Mouse (Mus musculus) stomach, postnatal 0 days (tissue): ENCODE data around the gene Slc35g2. TPM values are rescaled to one million over a fixed set of nuclear protein-coding genes. Genes with fewer than 3 reads are reported as not detected.

Experiments
- ATAC-seq: fragments of 200-750 bp; cut with Nextera tagmentation; 2 replicates; pipeline ENCODE4 v1.8.0; 2017; ENCODE audit not compliant: low FRiP score, low TSS enrichment
- DNase-seq: peaks from one replicate; pipeline ENCODE4 v3.0.0-alpha.2; 2016; ENCODE audit warnings: low spot score
- H3K27ac ChIP-seq: fragments of 300-500 bp; sonication (generic); replicated peaks from 2 replicates; pipeline ENCODE4 v1.5.1; 2014; ENCODE audit warnings: mild to moderate bottlenecking, control low read depth
- H3K27me3 ChIP-seq: fragments of 300-500 bp; sonication (generic); 2 replicates; pipeline ENCODE4 v1.6.1; 2014; ENCODE audit warnings: low read length; ENCODE audit not compliant: control insufficient read depth, insufficient read depth
- H3K36me3 ChIP-seq: fragments of 300-500 bp; sonication (generic); 2 replicates; pipeline ENCODE4 v1.6.1; 2014; ENCODE audit warnings: low read length, mixed read lengths; ENCODE audit not compliant: control insufficient read depth, insufficient read depth
- H3K4me1 ChIP-seq: fragments of 300-500 bp; sonication (generic); replicated peaks from 2 replicates; pipeline ENCODE4 v1.6.1; 2014; ENCODE audit warnings: antibody characterized with exemption; ENCODE audit not compliant: control insufficient read depth, insufficient read depth
- H3K4me2 ChIP-seq: fragments of 300-500 bp; sonication (generic); replicated peaks from 2 replicates; pipeline ENCODE4 v1.6.1; 2014; ENCODE audit warnings: low read depth, mild to moderate bottlenecking, control low read depth, moderate library complexity
- H3K4me3 ChIP-seq: fragments of 300-500 bp; sonication (generic); 2 replicates; pipeline ENCODE4 v1.5.1; 2014; ENCODE audit warnings: low read depth, low read length, control low read depth
- H3K9ac ChIP-seq: fragments of 300-500 bp; sonication (generic); 2 replicates; pipeline ENCODE4 v1.6.1; 2014; ENCODE audit warnings: mild to moderate bottlenecking, low read length, control low read depth, mixed read lengths
- H3K9me3 ChIP-seq: fragments of 300-500 bp; sonication (generic); 2 replicates; pipeline ENCODE4 v1.6.1; 2016; ENCODE audit warnings: low read length; ENCODE audit not compliant: control insufficient read depth
- CTCF ChIP-seq: IDR thresholded peaks from 2 replicates; pipeline ENCODE4 v1.5.1; 2016; ENCODE audit warnings: antibody characterized with exemption, low read depth, mild to moderate bottlenecking, moderate library complexity
- EP300 ChIP-seq: optimal IDR thresholded peaks from 2 replicates; pipeline ENCODE3; 2016; ENCODE audit warnings: antibody characterized with exemption
- WGBS: fragments of 180-500 bp; shearing (Covaris S2); extraction: QIAGEN DNeasy Blood & Tissue Kit; methylation state at CpG from one replicate; pipeline ENCODE4 v1.1.7; 2014; 5-methylcytosine and 5-hydroxymethylcytosine counted together
- polyA plus RNA-seq: library from polyadenylated mRNA; unstranded; fragments of >200 nt; fragmentation: Nextera tagmentation; extraction: Ambion mirVana; gene quantifications from 2 replicates; pipeline ENCODE4 v1.2.1, GENCODE M21; 2015

The Slc35g2 gene
- polyA plus RNA-seq, 1 experiment from 2014 or later, result 7.7 TPM

DNA sequence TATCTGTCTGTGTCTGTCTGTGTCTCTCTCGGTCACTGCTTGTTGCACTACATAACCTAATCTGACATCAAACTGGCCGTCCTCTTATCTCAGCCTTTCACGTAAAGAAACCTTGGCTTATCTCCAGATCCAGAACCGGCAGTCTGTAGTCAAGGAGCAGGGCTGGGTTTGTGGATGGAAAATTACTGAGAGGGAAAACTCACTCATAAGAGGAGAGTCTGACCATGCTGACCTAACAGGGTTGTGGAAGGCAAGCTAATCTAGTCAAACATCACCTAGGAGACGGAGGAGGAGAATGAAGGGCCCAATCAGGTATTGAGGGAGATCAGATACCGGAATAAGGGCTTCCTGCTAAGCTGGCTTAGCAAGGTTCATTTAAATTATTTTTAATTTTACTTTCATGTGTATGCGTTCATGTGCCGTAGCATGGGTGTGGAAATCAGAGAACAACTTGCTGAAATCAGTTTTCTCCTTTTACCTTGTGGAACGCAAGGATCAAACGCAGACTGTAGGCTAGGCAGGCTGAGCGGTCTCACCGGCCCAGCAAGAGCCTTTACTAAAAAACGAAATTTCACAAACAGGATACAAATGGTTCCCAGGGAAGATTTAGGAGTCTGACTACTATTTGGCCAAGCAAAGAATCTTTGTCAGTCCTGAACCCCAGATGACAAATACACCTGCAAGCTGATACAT, 12.1 kb upstream of the Slc35g2 start:
- H3K27me3 ChIP-seq, result no peaks in the 10 kb centered on the region
- H3K9ac ChIP-seq, result no peak overlapping the region
- H3K4me2 ChIP-seq, result peak overlapping the region; percentile 28
- WGBS, result 37% methylated on average over 13 of the region's 13 CpGs
- H3K9me3 ChIP-seq, result no peaks in the 10 kb centered on the region
- H3K4me3 ChIP-seq, result no peak overlapping the region
- ATAC-seq (peak; percentile 91), DNase-seq (peak; percentile 65)
- no peaks in the 10 kb centered on the region for H3K36me3 ChIP-seq
- TF ChIP-seq CTCF (no peak), EP300 (no peak)
- H3K4me1 ChIP-seq, result no peaks in the 10 kb centered on the region
- H3K27ac ChIP-seq, result peak overlapping the region; percentile 83

- no peaks in the 10 kb centered on the region for H3K27me3 ChIP-seq
- no peak overlapping the region for H3K4me2 ChIP-seq
- H3K4me3 ChIP-seq, result no peak overlapping the region
- no peak for TF ChIP-seq EP300
- TF ChIP-seq CTCF, result no peak
- no peaks in the 10 kb centered on the region for H3K9me3 ChIP-seq
- DNase-seq, result peak; percentile 86
- ATAC-seq, result peak; percentile 66; the same call in 1 of the 2 replicates
- H3K4me1 ChIP-seq, result no peaks in the 10 kb centered on the region
- no peak overlapping the region for H3K27ac ChIP-seq
- H3K9ac ChIP-seq, result no peak overlapping the region
- no peaks in the 10 kb centered on the region for H3K36me3 ChIP-seq
- 46% methylated on average over 13 of the region's 13 CpGs for WGBS
Measured at GRCm38 (mm10) chr9:100581543-100582492, 10.9 kb upstream of the Slc35g2 start.

DNA sequence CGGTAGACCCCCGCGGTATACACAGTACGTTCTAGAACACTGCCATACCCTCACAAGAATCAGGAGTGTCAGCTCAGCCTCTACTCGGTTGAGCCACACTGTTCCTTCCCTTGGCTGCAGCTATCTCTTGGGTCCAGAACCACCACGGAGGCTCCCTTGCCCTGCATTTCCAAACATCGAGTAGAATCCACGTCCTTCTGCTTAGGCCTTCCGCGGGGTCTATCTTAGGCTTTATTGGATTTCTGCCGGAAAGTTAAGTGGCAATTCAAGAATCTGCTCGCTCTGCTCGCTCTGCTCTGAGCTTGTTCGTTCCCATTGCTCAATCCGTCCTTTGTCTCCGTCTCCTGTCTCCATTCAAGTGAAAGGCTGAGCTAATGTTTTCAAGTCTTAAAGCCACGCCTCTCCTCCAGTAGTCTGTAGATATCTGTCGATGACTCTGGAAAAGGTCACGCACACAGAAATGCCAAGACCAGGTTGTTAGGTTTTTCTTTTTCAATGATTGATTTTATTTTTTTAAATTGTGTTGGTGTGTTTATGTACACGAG, 9.4 kb upstream of the Slc35g2 start:
- Histone ChIP-seq H3K4me1 (no peaks in the 10 kb centered on the region), H3K27ac (peak overlapping the region; percentile 61), H3K9me3 (no peaks in the 10 kb centered on the region), H3K27me3 (no peaks in the 10 kb centered on the region), H3K9ac (no peak overlapping the region), H3K4me2 (peak overlapping the region; percentile 34), H3K4me3 (no peak overlapping the region), H3K36me3 (no peaks in the 10 kb centered on the region)
- 55% methylated on average over 20 of the region's 20 CpGs for WGBS
- no peak for TF ChIP-seq CTCF
- TF ChIP-seq EP300, result no peak
- ATAC-seq (peak; percentile 31), DNase-seq (peak; percentile 37)

DNA sequence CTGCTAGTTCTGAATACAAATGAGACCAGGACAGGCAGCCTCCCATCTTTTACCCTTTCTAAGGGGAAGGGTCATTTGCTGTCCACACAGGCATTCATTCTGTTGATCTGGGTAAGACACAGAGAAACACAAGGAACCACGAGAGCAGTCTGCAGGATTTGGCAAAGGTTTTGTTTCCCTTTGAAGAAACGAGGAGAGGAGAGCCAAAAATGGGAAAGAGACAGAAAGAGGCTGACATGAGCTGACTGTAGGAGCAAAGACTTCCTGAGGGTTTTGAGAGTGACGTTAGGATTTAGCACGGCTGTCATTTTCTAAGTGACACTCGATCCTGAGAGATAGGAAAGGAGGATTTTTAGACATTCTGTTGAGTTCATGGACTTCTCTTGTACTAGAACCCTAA, 3.1 kb upstream of the Slc35g2 start:
- Histone ChIP-seq H3K4me2 (no peak overlapping the region), H3K9me3 (no peaks in the 10 kb centered on the region), H3K27me3 (no peaks in the 10 kb centered on the region), H3K4me1 (0 out of 2 replicates have a peak, but pooled peaks cover 2% of the 10 kb centered on the region), H3K9ac (no peak overlapping the region), H3K27ac (no peak overlapping the region), H3K4me3 (no peak overlapping the region), H3K36me3 (no peaks in the 10 kb centered on the region)
- no peak for ATAC-seq
- no peak for TF ChIP-seq CTCF
- no peak for TF ChIP-seq EP300
- 35% methylated on average over 5 of the region's 5 CpGs for WGBS
- no peak for DNase-seq

DNA sequence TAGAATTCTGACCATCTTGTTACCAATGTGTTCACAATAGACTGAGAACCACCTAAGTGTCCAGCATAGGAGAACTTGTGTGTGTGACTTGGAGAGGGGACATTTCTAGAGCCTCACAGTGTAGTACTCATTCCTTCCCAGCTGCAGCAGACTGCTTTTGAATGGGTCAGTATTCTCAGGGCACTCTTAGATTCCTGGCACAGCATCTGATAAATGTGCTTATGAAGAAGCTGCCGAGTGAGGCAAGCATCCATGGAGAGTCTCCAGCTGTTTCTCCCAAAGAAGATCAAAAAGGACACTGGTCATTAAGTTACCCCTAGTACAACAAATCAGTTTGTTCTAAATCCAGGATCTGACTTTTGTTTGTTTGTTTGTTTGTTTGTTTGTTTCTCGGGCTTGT, 2.4 kb upstream of the Slc35g2 start:
- ATAC-seq, result no peak
- TF ChIP-seq CTCF, result no peak

More for the DNA sequence above, 2.4 kb upstream of the Slc35g2 start:
- H3K4me2 ChIP-seq, result no peak overlapping the region
- H3K4me1 ChIP-seq, result 0 out of 2 replicates have a peak, but pooled peaks cover 2% of the 10 kb centered on the region
- H3K4me3 ChIP-seq, result no peak overlapping the region
- no peaks in the 10 kb centered on the region for H3K36me3 ChIP-seq
- 65% methylated on average over 2 of the region's 2 CpGs for WGBS
- no peaks in the 10 kb centered on the region for H3K27me3 ChIP-seq
- H3K9me3 ChIP-seq, result no peaks in the 10 kb centered on the region
- no peak overlapping the region for H3K9ac ChIP-seq
- no peak overlapping the region for H3K27ac ChIP-seq
- DNase-seq, result no peak
